18 mouse cellular contexts compared by ENCODE assay signal in the genomic region with DNA sequence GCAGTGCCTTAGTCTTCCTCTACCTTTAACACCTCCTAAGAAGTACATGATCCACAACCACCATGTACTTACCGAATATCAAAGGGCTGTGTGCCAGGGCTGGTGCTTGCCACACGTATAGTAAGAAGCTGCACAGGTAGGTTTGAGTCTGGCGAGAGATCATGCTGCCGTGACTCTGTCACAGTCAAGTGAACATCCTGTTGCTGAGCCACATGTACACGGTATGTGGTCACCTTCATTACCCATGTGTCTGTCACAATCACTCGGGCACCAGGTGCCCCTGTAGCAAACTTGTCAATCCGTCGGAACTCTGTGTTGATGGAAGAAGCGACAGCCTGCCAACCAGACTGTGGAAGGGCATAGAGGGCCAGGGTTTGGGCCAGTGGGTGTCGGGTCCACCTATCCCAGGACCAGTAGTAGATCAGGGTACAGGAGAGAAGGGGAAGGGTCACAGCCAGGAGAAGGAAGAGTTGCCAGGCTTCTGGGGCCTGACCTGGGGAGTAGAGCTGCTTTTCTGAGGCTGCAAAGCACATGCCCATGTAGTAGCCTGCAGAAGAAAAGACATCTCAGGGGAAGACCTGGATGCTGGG. TPM values are rescaled to one million over a fixed set of nuclear protein-coding genes. Genes with fewer than 3 reads are reported as not detected.
DNase-seq lines count a peak whose midpoint lies in the region; ATAC-seq and TF ChIP-seq lines count a peak whose summit lies in the region.
"Had no signal": no experiment of that assay in that cellular context is flagged by ENCODE, and none has a peak within 500 bp of the region (broad histone marks: within the 10 kb centered on the region; RNA-seq: fewer than 3 reads in every experiment).

No protein-coding gene starts in this region.

- no peak for TF ChIP-seq CTCF in cerebellum, adult 2 months (IDR thresholded peaks at IDR 0.05; ENCODE audit: borderline replicate concordance, insufficient read depth, low read depth, low read length)

- DNase-seq in cerebellum, adult 9-10 months: peak; percentile 52
- no peak for DNase-seq in cerebellum, adult 2 months
- no peak for DNase-seq in heart, embryonic 10.5 days (ENCODE audit: low spot score)
- no peak for DNase-seq in right cerebral cortex, postnatal 25 days
- DNase-seq: adrenal gland, adult 8-10 months; forebrain, postnatal 0 days; gastrocnemius, postnatal 14 days; heart, postnatal 36 days; kidney, postnatal 10 days; left cerebral cortex, postnatal 4 days; right cerebral cortex, postnatal 4 days; thymus, adult 18-20 months had no signal

- no peaks in the 10 kb centered on the region for H3K27me3 ChIP-seq in cerebellum, adult 2 months (ENCODE audit: control insufficient read depth, insufficient read depth, low read length)
- H3K27me3 ChIP-seq in heart, embryonic 15.5 days: no peaks in the 10 kb centered on the region
- H3K27me3 ChIP-seq in heart, embryonic 10.5 days (ENCODE audit: insufficient read depth, poor library complexity, severe bottlenecking): no peaks in the 10 kb centered on the region
- no peaks in the 10 kb centered on the region for H3K27me3 ChIP-seq in megakaryocyte, embryonic 14.5 days (replicated peaks)
- H3K27me3 ChIP-seq in intestine, embryonic 16.5 days (replicated peaks; ENCODE audit: control insufficient read depth, insufficient read depth, low read length): no peaks in the 10 kb centered on the region
- H3K27me3 ChIP-seq: lung, embryonic 15.5 days; midbrain, embryonic 12.5 days had no signal

- H3K4me2 ChIP-seq in heart, embryonic 15.5 days: no peak overlapping the region
- no peak overlapping the region for H3K4me2 ChIP-seq in intestine, embryonic 16.5 days (ENCODE audit: low read depth, low read length)
- H3K4me2 ChIP-seq: lung, embryonic 15.5 days had no signal

- H3K9ac ChIP-seq in heart, embryonic 15.5 days: 0 out of 2 replicates have a peak overlapping the region, but pooled peaks have one; percentile 5
- peak overlapping the region; percentile 36; the same call in 1 of the 2 replicates for H3K9ac ChIP-seq in intestine, embryonic 16.5 days (ENCODE audit: low read depth, low read length)
- H3K9ac ChIP-seq: forebrain, postnatal 0 days; lung, embryonic 15.5 days had no signal

- H3K36me3 ChIP-seq in heart, embryonic 15.5 days: peaks cover 25% of the 10 kb centered on the region
- H3K36me3 ChIP-seq in heart, embryonic 10.5 days: peaks cover 32% of the 10 kb centered on the region
- peaks cover 33% of the 10 kb centered on the region for H3K36me3 ChIP-seq in megakaryocyte, embryonic 14.5 days (replicated peaks; ENCODE audit: low read length)
- peaks cover 7% of the 10 kb centered on the region for H3K36me3 ChIP-seq in intestine, embryonic 16.5 days (ENCODE audit: control insufficient read depth, insufficient read depth, low read length)

- WGBS in cerebellum, adult 2 months: 83% methylated on average over 10 of the region's 10 CpGs
- 90% methylated on average over 10 of the region's 10 CpGs for WGBS in heart, embryonic 15.5 days
- WGBS in heart, embryonic 10.5 days: 90% methylated on average over 10 of the region's 10 CpGs
- WGBS in intestine, embryonic 16.5 days: 93% methylated on average over 10 of the region's 10 CpGs

- H3K9me3 ChIP-seq in heart, embryonic 15.5 days (replicated peaks): no peaks in the 10 kb centered on the region
- H3K9me3 ChIP-seq in heart, embryonic 10.5 days: no peaks in the 10 kb centered on the region
- H3K9me3 ChIP-seq in megakaryocyte, embryonic 14.5 days: no peaks in the 10 kb centered on the region
- H3K9me3 ChIP-seq in intestine, embryonic 16.5 days (ENCODE audit: control insufficient read depth, low read length): no peaks in the 10 kb centered on the region
- H3K9me3 ChIP-seq: lung, embryonic 15.5 days; midbrain, embryonic 12.5 days had no signal

- ATAC-seq in heart, embryonic 15.5 days (replicated peaks; ENCODE audit: insufficient number of reproducible peaks, insufficient read depth, low FRiP score, low read depth): no peak
- no peak for ATAC-seq in megakaryocyte, adult 5-6 weeks (ENCODE audit: poor library complexity, severe bottlenecking)
- no peak for ATAC-seq in intestine, embryonic 16.5 days
- ATAC-seq: forebrain, postnatal 0 days had no signal

- H3K4me3 ChIP-seq in cerebellum, adult 2 months (replicated peaks; ENCODE audit: insufficient read depth, low read depth, low read length): no peak overlapping the region
- H3K4me3 ChIP-seq in heart, embryonic 15.5 days: no peak overlapping the region
- H3K4me3 ChIP-seq in heart, embryonic 10.5 days: no peak overlapping the region
- H3K4me3 ChIP-seq in megakaryocyte, embryonic 14.5 days (replicated peaks): peak overlapping the region; percentile 34
- no peak overlapping the region for H3K4me3 ChIP-seq in intestine, embryonic 16.5 days (ENCODE audit: low read length)
- H3K4me3 ChIP-seq: midbrain, embryonic 12.5 days had no signal

- no peak for TF ChIP-seq POLR2A in cerebellum, adult 2 months (IDR thresholded peaks at IDR 0.05; ENCODE audit: borderline replicate concordance, insufficient read depth, low read length)

- H3K27ac ChIP-seq in cerebellum, adult 2 months (ENCODE audit: insufficient read depth, low read length): no peak overlapping the region
- no peak overlapping the region for H3K27ac ChIP-seq in heart, embryonic 15.5 days
- no peak overlapping the region for H3K27ac ChIP-seq in heart, embryonic 10.5 days
- H3K27ac ChIP-seq in intestine, embryonic 16.5 days (ENCODE audit: low read length): no peak overlapping the region
- H3K27ac ChIP-seq: lung, embryonic 15.5 days; midbrain, embryonic 12.5 days had no signal

- peaks cover 8% of the 10 kb centered on the region for H3K4me1 ChIP-seq in cerebellum, adult 2 months (ENCODE audit: control insufficient read depth, insufficient read depth, low read length)
- peaks cover 47% of the 10 kb centered on the region for H3K4me1 ChIP-seq in heart, embryonic 15.5 days (replicated peaks)
- H3K4me1 ChIP-seq in heart, embryonic 10.5 days: peaks cover 57% of the 10 kb centered on the region
- peaks cover 74% of the 10 kb centered on the region for H3K4me1 ChIP-seq in megakaryocyte, embryonic 14.5 days
- H3K4me1 ChIP-seq in intestine, embryonic 16.5 days (ENCODE audit: control insufficient read depth, insufficient read depth, low read length): peaks cover 38% of the 10 kb centered on the region

RNA-seq across cellular contexts. Expression of gene Tacc3, which starts 2.6 kb away (rescaled TPM):
- 9.2 and 9.8 TPM in 2 replicates for polyA plus RNA-seq in cerebellum, adult 2 months (2012; rRNA removed)
- 107 and 117 TPM in 2 replicates for polyA plus RNA-seq in heart, embryonic 15.5 days (2015; fragmentation: Nextera tagmentation; extraction: Ambion mirVana)
- polyA plus RNA-seq in heart, embryonic 10.5 days (2016; fragmentation: Nextera tagmentation; extraction: Ambion mirVana): 185 and 235 TPM in 2 replicates
- polyA plus RNA-seq in megakaryocyte, embryonic 14.5 days (2012; ENCODE audit: insufficient read depth, low replicate concordance): 4.6 and 33.1 TPM in 2 replicates
- total RNA-seq in megakaryocyte, adult 5-6 weeks (2015): 162 and 163 TPM in 2 replicates
- total RNA-seq in megakaryocyte, adult 5-6 weeks (2017): 165 and 193 TPM in 2 replicates
- polyA plus RNA-seq in intestine, embryonic 16.5 days (2015; fragmentation: Nextera tagmentation; extraction: Ambion mirVana): 130 and 144 TPM in 2 replicates

RNA-seq across cellular contexts. Expression of gene Tmem129, which starts 2.9 kb away (rescaled TPM):
- 50.1 and 50.2 TPM in 2 replicates for polyA plus RNA-seq in cerebellum, adult 2 months (2012; rRNA removed)
- polyA plus RNA-seq in heart, embryonic 15.5 days (2015; fragmentation: Nextera tagmentation; extraction: Ambion mirVana): 29.5 and 37.6 TPM in 2 replicates
- 37.7 and 42.5 TPM in 2 replicates for polyA plus RNA-seq in heart, embryonic 10.5 days (2016; fragmentation: Nextera tagmentation; extraction: Ambion mirVana)
- polyA plus RNA-seq in megakaryocyte, embryonic 14.5 days (2012; ENCODE audit: insufficient read depth, low replicate concordance): 5.7 and 19.6 TPM in 2 replicates
- total RNA-seq in megakaryocyte, adult 5-6 weeks (2015): 14.4 and 16.5 TPM in 2 replicates
- total RNA-seq in megakaryocyte, adult 5-6 weeks (2017): 14.4 and 15.0 TPM in 2 replicates
- polyA plus RNA-seq in intestine, embryonic 16.5 days (2015; fragmentation: Nextera tagmentation; extraction: Ambion mirVana): 35.7 and 36.9 TPM in 2 replicates

RNA-seq across cellular contexts. Expression of gene Slbp, which starts 3.0 kb away (rescaled TPM):
- 39.4 and 41.8 TPM in 2 replicates for polyA plus RNA-seq in cerebellum, adult 2 months (2012; rRNA removed)
- polyA plus RNA-seq in heart, embryonic 15.5 days (2015; fragmentation: Nextera tagmentation; extraction: Ambion mirVana): 99.3 and 113 TPM in 2 replicates
- 173 and 225 TPM in 2 replicates for polyA plus RNA-seq in heart, embryonic 10.5 days (2016; fragmentation: Nextera tagmentation; extraction: Ambion mirVana)
- polyA plus RNA-seq in megakaryocyte, embryonic 14.5 days (2012; ENCODE audit: insufficient read depth, low replicate concordance): 14.6 and 43.9 TPM in 2 replicates
- total RNA-seq in megakaryocyte, adult 5-6 weeks (2015): 215 and 221 TPM in 2 replicates
- 234 and 254 TPM in 2 replicates for total RNA-seq in megakaryocyte, adult 5-6 weeks (2017)
- 164 and 184 TPM in 2 replicates for polyA plus RNA-seq in intestine, embryonic 16.5 days (2015; fragmentation: Nextera tagmentation; extraction: Ambion mirVana)

RNA-seq across cellular contexts. Expression of gene Gm9903, which starts 25.6 kb away (rescaled TPM):
- polyA plus RNA-seq in cerebellum, adult 2 months (2012; rRNA removed): 0.93 and 1.1 TPM in 2 replicates
- polyA plus RNA-seq in heart, embryonic 15.5 days (2015; fragmentation: Nextera tagmentation; extraction: Ambion mirVana): 0.74 and 1.0 TPM in 2 replicates
- polyA plus RNA-seq in heart, embryonic 10.5 days (2016; fragmentation: Nextera tagmentation; extraction: Ambion mirVana): 0.79 and 1.2 TPM in 2 replicates
- polyA plus RNA-seq in megakaryocyte, embryonic 14.5 days (2012; ENCODE audit: insufficient read depth, low replicate concordance): not detected in 2 replicates
- total RNA-seq in megakaryocyte, adult 5-6 weeks (2015): 0.32 and 0.36 TPM in 2 replicates
- total RNA-seq in megakaryocyte, adult 5-6 weeks (2017): 0.07 and 0.57 TPM in 2 replicates
- polyA plus RNA-seq in intestine, embryonic 16.5 days (2015; fragmentation: Nextera tagmentation; extraction: Ambion mirVana): 0.15 and 0.32 TPM in 2 replicates

RNA-seq across cellular contexts. Expression of gene Fam53a, which starts 25.9 kb away (rescaled TPM):
- 18.0 and 18.5 TPM in 2 replicates for polyA plus RNA-seq in cerebellum, adult 2 months (2012; rRNA removed)
- 45.3 and 51.4 TPM in 2 replicates for polyA plus RNA-seq in heart, embryonic 15.5 days (2015; fragmentation: Nextera tagmentation; extraction: Ambion mirVana)
- 65.4 and 67.4 TPM in 2 replicates for polyA plus RNA-seq in heart, embryonic 10.5 days (2016; fragmentation: Nextera tagmentation; extraction: Ambion mirVana)
- 54.8 and 80.4 TPM in 2 replicates for polyA plus RNA-seq in megakaryocyte, embryonic 14.5 days (2012; ENCODE audit: insufficient read depth, low replicate concordance)
- 14.0 and 14.4 TPM in 2 replicates for total RNA-seq in megakaryocyte, adult 5-6 weeks (2015)
- 8.2 and 9.4 TPM in 2 replicates for total RNA-seq in megakaryocyte, adult 5-6 weeks (2017)
- polyA plus RNA-seq in intestine, embryonic 16.5 days (2015; fragmentation: Nextera tagmentation; extraction: Ambion mirVana): 48.0 and 49.6 TPM in 2 replicates
